ENCODE assay signal across 13 mouse cellular contexts in the genomic region with DNA sequence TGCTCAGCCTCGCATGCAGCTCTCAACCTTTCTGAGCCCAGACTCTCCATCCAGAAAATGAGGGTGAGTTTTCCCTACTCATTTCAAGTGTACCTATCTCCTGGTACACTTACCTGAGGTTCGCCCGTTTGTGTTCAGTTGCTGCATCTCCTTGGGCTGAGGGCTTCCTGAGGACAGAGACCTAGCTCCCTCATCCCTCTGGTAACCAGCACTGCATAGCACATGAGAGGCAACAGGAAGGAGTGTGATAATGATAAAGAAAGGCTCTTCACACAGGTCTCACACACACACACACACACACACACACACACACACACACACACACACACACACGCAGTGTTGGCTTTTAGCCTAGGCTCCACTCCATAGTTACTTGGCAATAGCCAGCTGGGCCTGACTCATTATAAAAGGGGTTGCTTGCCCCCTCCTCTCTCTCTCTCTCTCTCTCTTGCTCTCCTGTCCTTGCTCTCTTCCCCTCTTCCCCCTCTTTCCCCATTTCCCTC. TPM values are rescaled to one million over a fixed set of nuclear protein-coding genes. Genes with fewer than 3 reads are reported as not detected.
DNase-seq lines count a peak whose midpoint lies in the region; ATAC-seq and TF ChIP-seq lines count a peak whose summit lies in the region.
"Had no signal": no experiment of that assay in that cellular context is flagged by ENCODE, and none has a peak within 500 bp of the region (broad histone marks: within the 10 kb centered on the region; RNA-seq: fewer than 3 reads in every experiment).

No protein-coding gene starts in this region.

- TF ChIP-seq CTCF in hindbrain, postnatal 0 days (IDR thresholded peaks at IDR 0.05; ENCODE audit: low read depth): no peak

- no peak overlapping the region for H3K4me3 ChIP-seq in hindbrain, postnatal 0 days (ENCODE audit: low read length)
- H3K4me3 ChIP-seq in hindbrain, embryonic 13.5 days: no peak overlapping the region
- peak overlapping the region; percentile 8; the same call in 1 of the 2 replicates for H3K4me3 ChIP-seq in embryonic facial prominence, embryonic 15.5 days (replicated peaks)
- no peak overlapping the region for H3K4me3 ChIP-seq in neural tube, embryonic 15.5 days (replicated peaks)

- H3K27ac ChIP-seq in hindbrain, postnatal 0 days: no peak overlapping the region
- H3K27ac ChIP-seq in hindbrain, embryonic 13.5 days: no peak overlapping the region
- peak overlapping the region; percentile 71 for H3K27ac ChIP-seq in embryonic facial prominence, embryonic 15.5 days (replicated peaks)
- no peak overlapping the region for H3K27ac ChIP-seq in neural tube, embryonic 15.5 days (replicated peaks)

- H3K9me3 ChIP-seq in hindbrain, postnatal 0 days (ENCODE audit: low read length): no peaks in the 10 kb centered on the region
- H3K9me3 ChIP-seq in hindbrain, embryonic 13.5 days: 0 out of 2 replicates have a peak, but pooled peaks cover 3% of the 10 kb centered on the region
- no peaks in the 10 kb centered on the region for H3K9me3 ChIP-seq in embryonic facial prominence, embryonic 15.5 days (replicated peaks)
- H3K9me3 ChIP-seq in neural tube, embryonic 15.5 days (replicated peaks): no peaks in the 10 kb centered on the region

- peak; percentile 66 for ATAC-seq in hindbrain, postnatal 0 days
- ATAC-seq in hindbrain, embryonic 13.5 days (ENCODE audit: low FRiP score): no peak
- no peak for ATAC-seq in embryonic facial prominence, embryonic 15.5 days (ENCODE audit: insufficient number of reproducible peaks, low FRiP score, low TSS enrichment, low read depth)
- ATAC-seq in neural tube, embryonic 15.5 days (ENCODE audit: low FRiP score): 0 out of 2 replicates have a peak, but pooled peaks have one; percentile 53
- no peak for ATAC-seq in granulocyte monocyte progenitor cell, adult 5-6 weeks (replicated peaks; ENCODE audit: poor library complexity, severe bottlenecking)
- ATAC-seq: lung, postnatal 0 days had no signal

- peak; percentile 42 for DNase-seq in hindbrain, postnatal 0 days (ENCODE audit: low spot score)
- peak; percentile 55 for DNase-seq in thymus, postnatal 14 days
- no peak for DNase-seq in thymus, postnatal 0 days (ENCODE audit: low spot score)
- DNase-seq in right cerebral cortex, adult 18-20 months: no peak
- DNase-seq: cerebellum, adult 9-10 months; kidney, adult 18-20 months had no signal

- peaks cover 8% of the 10 kb centered on the region; the same call in 1 of the 2 replicates for H3K4me1 ChIP-seq in hindbrain, postnatal 0 days (ENCODE audit: insufficient read depth, low read length)
- H3K4me1 ChIP-seq in hindbrain, embryonic 13.5 days (replicated peaks): peaks cover 20% of the 10 kb centered on the region
- peaks cover 27% of the 10 kb centered on the region for H3K4me1 ChIP-seq in embryonic facial prominence, embryonic 15.5 days
- peaks cover 16% of the 10 kb centered on the region for H3K4me1 ChIP-seq in neural tube, embryonic 15.5 days

- no peaks in the 10 kb centered on the region for H3K36me3 ChIP-seq in hindbrain, postnatal 0 days (ENCODE audit: insufficient read depth, low read length)
- no peaks in the 10 kb centered on the region for H3K36me3 ChIP-seq in hindbrain, embryonic 13.5 days
- H3K36me3 ChIP-seq in embryonic facial prominence, embryonic 15.5 days: no peaks in the 10 kb centered on the region
- no peaks in the 10 kb centered on the region for H3K36me3 ChIP-seq in neural tube, embryonic 15.5 days

- 49% methylated on average over 4 of the region's 4 CpGs for WGBS in hindbrain, postnatal 0 days
- 43% methylated on average over 4 of the region's 4 CpGs for WGBS in hindbrain, embryonic 13.5 days
- WGBS in embryonic facial prominence, embryonic 15.5 days: 42% methylated on average over 4 of the region's 4 CpGs
- WGBS in neural tube, embryonic 15.5 days: 62% methylated on average over 4 of the region's 4 CpGs

- H3K27me3 ChIP-seq in hindbrain, postnatal 0 days (ENCODE audit: insufficient read depth, low read length): no peaks in the 10 kb centered on the region
- peaks cover 5% of the 10 kb centered on the region; the same call in 1 of the 2 replicates for H3K27me3 ChIP-seq in hindbrain, embryonic 13.5 days
- no peaks in the 10 kb centered on the region for H3K27me3 ChIP-seq in embryonic facial prominence, embryonic 15.5 days
- H3K27me3 ChIP-seq in neural tube, embryonic 15.5 days (replicated peaks): no peaks in the 10 kb centered on the region

- 0 out of 2 replicates have a peak overlapping the region, but pooled peaks have one; percentile 16 for H3K4me2 ChIP-seq in hindbrain, postnatal 0 days (ENCODE audit: low read depth, low read length)
- H3K4me2 ChIP-seq in hindbrain, embryonic 13.5 days: no peak overlapping the region
- peak overlapping the region; percentile 40 for H3K4me2 ChIP-seq in embryonic facial prominence, embryonic 15.5 days (replicated peaks)
- 0 out of 2 replicates have a peak overlapping the region, but pooled peaks have one; percentile 35 for H3K4me2 ChIP-seq in neural tube, embryonic 15.5 days

- no peak overlapping the region for H3K9ac ChIP-seq in hindbrain, postnatal 0 days (replicated peaks; ENCODE audit: low read length)
- no peak overlapping the region for H3K9ac ChIP-seq in hindbrain, embryonic 13.5 days
- H3K9ac ChIP-seq in embryonic facial prominence, embryonic 15.5 days: no peak overlapping the region
- no peak overlapping the region for H3K9ac ChIP-seq in neural tube, embryonic 15.5 days (replicated peaks)

RNA-seq across cellular contexts. Expression of a gene that starts 0.7 kb away (rescaled TPM):
- total RNA-seq in hindbrain, postnatal 0 days (2014; rRNA removed): 0.07 and 1.0 TPM in 2 replicates
- 0.86 and 0.96 TPM in 2 replicates for polyA plus RNA-seq in hindbrain, postnatal 0 days (2015; fragmentation: Nextera tagmentation; extraction: Ambion mirVana)
- 0.79 and 0.87 TPM in 2 replicates for polyA plus RNA-seq in hindbrain, embryonic 13.5 days (2015; fragmentation: Nextera tagmentation; extraction: Ambion mirVana)
- 66.2 and 75.4 TPM in 2 replicates for polyA plus RNA-seq in thymus, postnatal 0 days (2015; fragmentation: Nextera tagmentation; extraction: Ambion mirVana)
- polyA plus RNA-seq in embryonic facial prominence, embryonic 15.5 days (2015; fragmentation: Nextera tagmentation; extraction: Ambion mirVana): 4.3 and 6.5 TPM in 2 replicates
- polyA plus RNA-seq in neural tube, embryonic 15.5 days (2015; fragmentation: Nextera tagmentation; extraction: Ambion mirVana): 0.44 and 1.1 TPM in 2 replicates
- not detected in 2 replicates for total RNA-seq in granulocyte monocyte progenitor cell, adult 5-6 weeks (2014; fragmentation: Nextera tagmentation)
- not detected in 2 replicates for total RNA-seq in granulocyte monocyte progenitor cell, adult 5-6 weeks (2017)
- total RNA-seq: adrenal gland, adult 18-20 months; MEL had no signal
- polyA plus RNA-seq: lung, postnatal 0 days had no signal

RNA-seq across cellular contexts. Expression of a gene that starts 21.7 kb away (rescaled TPM):
- 85.3 and 96.0 TPM in 2 replicates for total RNA-seq in hindbrain, postnatal 0 days (2014; rRNA removed)
- polyA plus RNA-seq in hindbrain, postnatal 0 days (2015; fragmentation: Nextera tagmentation; extraction: Ambion mirVana): 112 and 116 TPM in 2 replicates
- 118 and 120 TPM in 2 replicates for polyA plus RNA-seq in hindbrain, embryonic 13.5 days (2015; fragmentation: Nextera tagmentation; extraction: Ambion mirVana)
- polyA plus RNA-seq in thymus, postnatal 0 days (2015; fragmentation: Nextera tagmentation; extraction: Ambion mirVana): 138 and 142 TPM in 2 replicates
- polyA plus RNA-seq in embryonic facial prominence, embryonic 15.5 days (2015; fragmentation: Nextera tagmentation; extraction: Ambion mirVana): 124 and 129 TPM in 2 replicates
- polyA plus RNA-seq in neural tube, embryonic 15.5 days (2015; fragmentation: Nextera tagmentation; extraction: Ambion mirVana): 109 and 117 TPM in 2 replicates
- total RNA-seq in granulocyte monocyte progenitor cell, adult 5-6 weeks (2014; fragmentation: Nextera tagmentation): 95.2 and 147 TPM in 2 replicates
- 71.2 and 75.6 TPM in 2 replicates for total RNA-seq in granulocyte monocyte progenitor cell, adult 5-6 weeks (2017)

RNA-seq across cellular contexts. Expression of a gene that starts 38.1 kb away (rescaled TPM):
- total RNA-seq in hindbrain, postnatal 0 days (2014; rRNA removed): 24.1 and 25.1 TPM in 2 replicates
- polyA plus RNA-seq in hindbrain, postnatal 0 days (2015; fragmentation: Nextera tagmentation; extraction: Ambion mirVana): 12.8 and 15.6 TPM in 2 replicates
- polyA plus RNA-seq in hindbrain, embryonic 13.5 days (2015; fragmentation: Nextera tagmentation; extraction: Ambion mirVana): 12.4 and 12.5 TPM in 2 replicates
- polyA plus RNA-seq in thymus, postnatal 0 days (2015; fragmentation: Nextera tagmentation; extraction: Ambion mirVana): 7.7 and 8.1 TPM in 2 replicates
- 37.1 and 45.6 TPM in 2 replicates for polyA plus RNA-seq in embryonic facial prominence, embryonic 15.5 days (2015; fragmentation: Nextera tagmentation; extraction: Ambion mirVana)
- 13.4 and 13.7 TPM in 2 replicates for polyA plus RNA-seq in neural tube, embryonic 15.5 days (2015; fragmentation: Nextera tagmentation; extraction: Ambion mirVana)
- not detected in 2 replicates for total RNA-seq in granulocyte monocyte progenitor cell, adult 5-6 weeks (2014; fragmentation: Nextera tagmentation)
- total RNA-seq in granulocyte monocyte progenitor cell, adult 5-6 weeks (2017): not detected in 2 replicates
- total RNA-seq: MEL had no signal

RNA-seq across cellular contexts. Expression of a gene that starts 42.1 kb away (rescaled TPM):
- total RNA-seq in hindbrain, postnatal 0 days (2014; rRNA removed): 12.6 and 17.0 TPM in 2 replicates
- 9.7 and 10.3 TPM in 2 replicates for polyA plus RNA-seq in hindbrain, postnatal 0 days (2015; fragmentation: Nextera tagmentation; extraction: Ambion mirVana)
- polyA plus RNA-seq in hindbrain, embryonic 13.5 days (2015; fragmentation: Nextera tagmentation; extraction: Ambion mirVana): 20.6 and 22.1 TPM in 2 replicates
- 144 and 151 TPM in 2 replicates for polyA plus RNA-seq in thymus, postnatal 0 days (2015; fragmentation: Nextera tagmentation; extraction: Ambion mirVana)
- polyA plus RNA-seq in embryonic facial prominence, embryonic 15.5 days (2015; fragmentation: Nextera tagmentation; extraction: Ambion mirVana): 27.5 and 28.3 TPM in 2 replicates
- 11.5 and 22.7 TPM in 2 replicates for polyA plus RNA-seq in neural tube, embryonic 15.5 days (2015; fragmentation: Nextera tagmentation; extraction: Ambion mirVana)
- 127 and 197 TPM in 2 replicates for total RNA-seq in granulocyte monocyte progenitor cell, adult 5-6 weeks (2014; fragmentation: Nextera tagmentation)
- 38.8 and 60.4 TPM in 2 replicates for total RNA-seq in granulocyte monocyte progenitor cell, adult 5-6 weeks (2017)

Comparison
In these comparisons a context has a peak if more than half of its experiments do, and no peak if none do; other contexts are left out.
1. ATAC-seq: peak in hindbrain, postnatal 0 days (single experiment) and neural tube, embryonic 15.5 days (single experiment); none in hindbrain, embryonic 13.5 days (single experiment), embryonic facial prominence, embryonic 15.5 days (single experiment) and granulocyte monocyte progenitor cell, adult 5-6 weeks (single experiment).
2. DNase-seq: peak in hindbrain, postnatal 0 days (single experiment) and thymus, postnatal 14 days (single experiment); none in thymus, postnatal 0 days (single experiment) and right cerebral cortex, adult 18-20 months (single experiment).